Mouse (Mus musculus) liver, postnatal 0 days (tissue): ENCODE results near the gene En1. TPM values are rescaled to one million over a fixed set of nuclear protein-coding genes. Genes with fewer than 3 reads are reported as not detected.

Experiments
- ATAC-seq: fragments of 200-750 bp; cut with Nextera tagmentation; 2 replicates; pipeline ENCODE4 v1.8.0; 2017; ENCODE audit warnings: mild to moderate bottlenecking, moderate library complexity
- DNase-seq: peaks from one replicate; pipeline ENCODE4 v3.0.0-alpha.2; 2016
- H3K27ac ChIP-seq: fragments of 300-500 bp; sonication (generic); 2 replicates; pipeline ENCODE4 v1.5.1; 2014; ENCODE audit warnings: antibody characterized with exemption, moderate library complexity, mild to moderate bottlenecking, low read depth
- H3K27me3 ChIP-seq: fragments of 300-500 bp; sonication (generic); 2 replicates; pipeline ENCODE4 v1.6.1; 2014; ENCODE audit warnings: low read length, control low read depth, mixed read lengths; ENCODE audit not compliant: insufficient read depth
- H3K36me3 ChIP-seq: fragments of 300-500 bp; sonication (generic); replicated peaks from 2 replicates; pipeline ENCODE4 v1.6.1; 2014; ENCODE audit warnings: mild to moderate bottlenecking, control low read depth, low read length, moderate library complexity, mixed read lengths; ENCODE audit not compliant: insufficient read depth
- H3K4me1 ChIP-seq: fragments of 300-500 bp; sonication (generic); 2 replicates; pipeline ENCODE4 v1.6.1; 2014; ENCODE audit warnings: antibody characterized with exemption, mild to moderate bottlenecking, control low read depth; ENCODE audit not compliant: insufficient read depth
- H3K4me2 ChIP-seq: fragments of 300-500 bp; sonication (generic); 2 replicates; pipeline ENCODE4 v1.6.1; 2014; ENCODE audit warnings: low read depth, mild to moderate bottlenecking, low read length, moderate library complexity, mixed read lengths
- H3K4me3 ChIP-seq: fragments of 300-500 bp; sonication (generic); 2 replicates; pipeline ENCODE4 v1.5.1; 2014; ENCODE audit warnings: low read depth, low read length
- H3K9ac ChIP-seq: fragments of 300-500 bp; sonication (generic); replicated peaks from 2 replicates; pipeline ENCODE4 v1.6.1; 2014; ENCODE audit warnings: mild to moderate bottlenecking, moderate library complexity
- H3K9me3 ChIP-seq: fragments of 300-500 bp; sonication (generic); 2 replicates; pipeline ENCODE4 v1.6.1; 2016; ENCODE audit warnings: mild to moderate bottlenecking, control low read depth, low read length, mixed read lengths
- CTCF ChIP-seq: sonication (generic); IDR thresholded peaks from 2 replicates; pipeline ENCODE4 v1.5.1; 2016; ENCODE audit warnings: antibody characterized with exemption, low read depth
- EP300 ChIP-seq: IDR thresholded peaks from 2 replicates; pipeline ENCODE4 v1.6.1; 2016; ENCODE audit warnings: antibody characterized with exemption, low read depth, mild to moderate bottlenecking
- WGBS: fragments of 180-500 bp; shearing (Covaris S2); extraction: QIAGEN DNeasy Blood & Tissue Kit; methylation state at CpG from one replicate; pipeline ENCODE4 v1.1.7; 2014; ENCODE audit not compliant: insufficient replicate concordance; 5-methylcytosine and 5-hydroxymethylcytosine counted together
- polyA plus RNA-seq: library from polyadenylated mRNA; unstranded; fragments of >200 nt; fragmentation: Nextera tagmentation; extraction: Ambion mirVana; gene quantifications from 2 replicates; pipeline ENCODE4 v1.2.1, GENCODE M21; 2015

Gene En1
- polyA plus RNA-seq, 1 experiment from 2014 or later = not detected

DNA sequence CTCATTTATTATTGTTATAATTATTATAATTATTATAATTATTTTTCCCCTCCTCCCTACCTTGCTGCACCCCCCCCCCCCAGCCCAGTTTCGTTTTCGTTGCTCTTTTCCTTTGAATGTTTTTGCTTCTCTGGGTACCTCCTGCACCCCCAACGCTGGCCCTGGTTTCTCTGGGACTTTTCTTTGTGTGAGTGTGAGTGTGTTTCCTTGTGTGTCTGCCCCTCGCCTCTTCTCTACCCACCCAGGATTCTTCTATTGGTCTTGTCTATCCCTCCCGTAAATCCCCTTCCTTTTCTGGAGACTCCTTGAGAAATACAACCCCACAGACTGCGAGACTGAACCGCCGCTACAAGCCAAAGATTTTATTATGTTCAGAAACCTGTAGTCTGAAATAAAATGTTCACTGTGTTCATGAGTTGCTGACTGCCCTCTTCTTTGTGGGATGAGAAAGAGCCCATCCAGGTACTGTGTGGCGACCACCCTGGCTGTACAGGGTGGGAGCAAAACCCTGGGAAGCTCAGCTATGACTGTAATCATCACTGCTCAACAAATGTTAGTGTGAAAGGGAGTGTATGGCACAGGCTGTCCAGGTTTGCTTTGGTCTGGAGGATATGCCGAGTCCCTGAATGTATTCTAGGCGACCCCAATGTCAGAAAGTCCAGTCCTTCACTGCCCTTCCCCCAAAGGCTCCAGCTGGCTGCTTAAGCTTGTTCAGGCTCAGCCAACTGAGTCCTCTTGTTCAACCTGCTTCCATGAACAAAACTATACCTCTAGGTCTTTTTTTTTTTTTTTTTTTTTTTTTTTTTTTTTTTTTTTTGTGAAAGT is 5.6 kb downstream of the En1 start:
- Histone ChIP-seq H3K27me3 (peaks cover 97% of the 10 kb centered on the region), H3K27ac (no peak overlapping the region), H3K9ac (no peak overlapping the region), H3K4me3 (peak overlapping the region; percentile 10; the same call in 1 of the 2 replicates), H3K36me3 (no peaks in the 10 kb centered on the region), H3K4me1 (peaks cover 1% of the 10 kb centered on the region; the same call in 1 of the 2 replicates), H3K9me3 (no peaks in the 10 kb centered on the region), H3K4me2 (peak overlapping the region; percentile 29; the same call in 1 of the 2 replicates)
- no peak for ATAC-seq
- no peak for DNase-seq
- WGBS = 9% methylated on average over 11 of the region's 11 CpGs
- TF ChIP-seq EP300 = no peak
- no peak for TF ChIP-seq CTCF

DNA sequence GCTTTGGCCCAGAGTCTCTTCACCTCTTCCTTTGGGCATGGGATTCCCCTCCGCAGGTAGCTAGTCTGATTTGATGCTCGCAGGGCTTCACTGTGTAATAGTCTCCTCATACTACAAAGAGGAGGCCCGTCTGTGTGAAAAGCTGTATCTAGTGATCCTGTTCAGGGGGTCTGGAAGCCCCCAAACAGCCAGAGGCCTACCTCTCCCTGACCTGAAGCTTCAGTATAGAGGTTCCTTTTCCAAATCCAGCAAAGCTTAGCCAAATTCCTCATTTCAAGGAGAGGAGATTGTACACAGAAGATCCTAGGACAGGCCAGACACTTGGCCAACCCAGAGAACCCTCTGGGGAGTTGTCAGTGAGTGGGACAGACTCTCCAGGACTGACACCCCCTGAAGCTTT is 6.2 kb downstream of the En1 start:
- Histone ChIP-seq H3K4me2 (no peak overlapping the region), H3K9me3 (no peaks in the 10 kb centered on the region), H3K27ac (no peak overlapping the region), H3K36me3 (no peaks in the 10 kb centered on the region), H3K27me3 (peaks cover 97% of the 10 kb centered on the region), H3K4me3 (no peak overlapping the region), H3K9ac (no peak overlapping the region), H3K4me1 (no peaks in the 10 kb centered on the region)
- WGBS = 36% methylated on average over 3 of the region's 3 CpGs
- TF ChIP-seq EP300 (no peak), CTCF (no peak)
- DNase-seq (no peak), ATAC-seq (no peak)

DNA sequence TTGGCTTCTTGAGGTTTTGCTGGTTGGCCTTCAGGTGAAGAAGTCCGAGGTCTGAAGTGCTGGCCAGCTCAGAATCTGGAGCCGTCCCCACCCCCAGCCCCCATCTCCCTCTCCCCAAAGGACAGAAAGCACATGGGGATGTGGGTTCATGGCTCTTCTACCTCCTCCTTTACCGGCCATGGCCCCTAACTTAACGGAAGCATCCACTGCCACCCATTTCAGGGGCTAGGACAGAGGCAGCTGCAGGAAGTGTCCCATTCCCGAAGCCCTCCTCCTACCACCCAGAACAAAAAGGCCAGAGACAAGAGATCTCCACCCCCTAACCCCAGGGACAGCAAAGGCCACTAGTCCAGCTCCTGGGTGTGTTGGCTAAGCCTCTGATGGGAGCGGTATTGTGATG is 7.4 kb downstream of the En1 start:
- no peak for ATAC-seq

DNA sequence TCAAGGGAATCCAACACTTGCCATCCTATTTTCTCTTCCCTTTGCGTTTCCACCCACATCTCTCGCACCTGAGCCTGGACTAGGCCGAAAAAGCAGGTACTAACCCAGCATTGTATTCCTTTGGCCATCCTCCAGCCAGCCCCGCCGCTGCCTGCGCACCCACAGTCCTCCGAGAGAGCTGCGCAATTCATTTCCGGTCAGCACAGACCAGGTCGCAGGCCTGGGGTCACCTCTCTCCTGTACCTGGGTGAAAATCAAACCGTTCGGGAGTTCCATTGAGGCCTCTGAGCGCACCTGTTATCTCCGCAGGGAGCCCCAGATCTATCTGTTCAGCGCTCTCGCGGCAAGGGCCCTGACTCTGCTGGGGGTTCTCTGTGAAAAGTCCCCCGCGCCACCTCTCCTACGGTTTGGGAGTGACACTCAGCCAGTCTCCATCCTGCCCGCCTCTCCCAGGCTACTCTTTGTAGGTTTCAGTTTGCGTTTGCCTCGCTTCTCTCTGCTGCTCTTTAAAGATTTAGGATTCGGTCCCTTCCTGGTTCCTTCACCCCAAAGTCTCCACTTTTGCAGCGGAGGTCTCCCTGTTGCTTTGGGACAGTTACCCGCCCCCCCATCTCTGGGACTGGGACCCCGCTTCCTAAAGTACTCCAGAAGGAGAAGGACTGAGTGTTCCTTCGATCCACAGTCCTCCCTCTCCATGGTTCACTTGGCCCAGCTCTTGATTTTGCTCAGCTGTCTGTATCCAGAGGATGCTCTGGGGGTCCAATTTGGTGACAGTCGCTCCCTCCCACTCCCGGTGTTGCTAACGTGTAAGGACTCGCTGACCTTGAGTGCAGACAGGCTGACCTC is 11.5 kb downstream of the En1 start:
- H3K4me3 ChIP-seq = no peak overlapping the region
- no peak for ATAC-seq

More for the DNA sequence above, 7.4 kb downstream of the En1 start:
- H3K9me3 ChIP-seq = no peaks in the 10 kb centered on the region
- whole genome bisulfite sequencing = 4% methylated on average over 6 of the region's 6 CpGs
- no peak overlapping the region for H3K4me2 ChIP-seq
- H3K4me3 ChIP-seq = no peak overlapping the region
- TF ChIP-seq CTCF = no peak
- no peak for TF ChIP-seq EP300
- DNase-seq = no peak
- H3K36me3 ChIP-seq = no peaks in the 10 kb centered on the region
- H3K27me3 ChIP-seq = peaks cover 97% of the 10 kb centered on the region
- H3K27ac ChIP-seq = no peak overlapping the region
- no peak overlapping the region for H3K9ac ChIP-seq
- H3K4me1 ChIP-seq = no peaks in the 10 kb centered on the region

DNA sequence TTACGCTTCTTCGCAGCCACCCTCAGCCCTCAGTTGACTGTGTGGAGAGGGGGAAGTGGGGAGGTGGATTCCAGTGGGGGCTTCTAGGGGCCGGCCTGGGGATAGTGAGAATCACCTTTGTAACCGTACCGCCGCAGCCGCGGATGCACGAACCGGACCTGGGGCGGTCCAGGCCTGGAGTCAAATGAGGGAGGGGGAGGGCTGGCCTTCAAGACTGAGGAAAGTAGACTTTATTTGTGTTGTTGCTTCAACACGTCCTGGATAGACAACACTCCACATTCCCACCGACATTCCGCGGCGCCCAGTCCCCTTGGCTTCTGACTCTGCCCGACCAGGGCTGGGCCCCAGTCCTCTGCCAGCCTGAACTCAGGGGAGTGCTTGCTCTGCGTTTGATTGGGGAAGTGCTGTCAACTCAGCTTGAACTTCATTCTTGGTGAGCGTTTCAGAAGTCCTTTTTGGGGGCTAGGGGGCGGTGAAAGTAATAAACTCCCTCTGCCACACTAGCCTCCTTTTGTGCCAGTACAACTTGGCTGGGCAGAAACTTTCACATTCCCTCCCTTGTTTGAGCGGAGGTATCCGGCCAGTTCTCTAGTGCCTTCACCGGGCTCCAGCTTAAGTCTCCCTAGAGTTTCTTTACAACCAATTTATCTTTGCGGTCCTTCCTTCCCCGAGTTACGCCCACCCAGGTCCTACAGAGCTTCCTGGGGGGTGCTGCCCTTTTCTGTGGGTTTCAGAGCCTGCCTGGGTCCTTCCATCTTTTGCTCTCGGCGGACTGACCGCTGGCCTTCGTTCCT is 12.3 kb downstream of the En1 start:
- Histone ChIP-seq H3K4me3 (no peak overlapping the region), H3K27me3 (peaks cover 74% of the 10 kb centered on the region), H3K36me3 (no peaks in the 10 kb centered on the region), H3K4me1 (no peaks in the 10 kb centered on the region), H3K27ac (no peak overlapping the region), H3K9me3 (no peaks in the 10 kb centered on the region), H3K4me2 (no peak overlapping the region), H3K9ac (no peak overlapping the region)
- DNase-seq (no peak), ATAC-seq (no peak)
- WGBS = 3% methylated on average over 30 of the region's 30 CpGs
- no peak for TF ChIP-seq EP300
- TF ChIP-seq CTCF = no peak

More for the DNA sequence above, 11.5 kb downstream of the En1 start:
- no peaks in the 10 kb centered on the region for H3K4me1 ChIP-seq
- H3K9ac ChIP-seq = no peak overlapping the region
- 2% methylated on average over 32 of the region's 32 CpGs for WGBS
- no peak for TF ChIP-seq CTCF
- no peak for TF ChIP-seq EP300
- no peak overlapping the region for H3K27ac ChIP-seq
- H3K27me3 ChIP-seq = peaks cover 82% of the 10 kb centered on the region
- H3K4me2 ChIP-seq = no peak overlapping the region
- DNase-seq = no peak
- H3K36me3 ChIP-seq = no peaks in the 10 kb centered on the region
- H3K9me3 ChIP-seq = no peaks in the 10 kb centered on the region
